Mouse (Mus musculus) kidney, embryonic 15.5 days (tissue): ENCODE data around the gene Slc4a3. TPM values are rescaled to one million over a fixed set of nuclear protein-coding genes. Genes with fewer than 3 reads are reported as not detected.

Experiments
- ATAC-seq: fragments of 200-750 bp; cut with Nextera tagmentation; replicated peaks from 2 replicates; pipeline ENCODE4 v1.8.0; 2017; ENCODE audit warnings: moderate TSS enrichment; ENCODE audit not compliant: low FRiP score
- H3K27ac ChIP-seq: fragments of 300-500 bp; sonication (generic); 2 replicates; pipeline ENCODE4 v1.5.1; 2015; ENCODE audit warnings: mild to moderate bottlenecking, inconsistent platforms
- H3K27me3 ChIP-seq: fragments of 300-500 bp; sonication (generic); 2 replicates; pipeline ENCODE4 v1.6.1; 2015; ENCODE audit warnings: inconsistent platforms
- H3K36me3 ChIP-seq: fragments of 300-500 bp; sonication (generic); 2 replicates; pipeline ENCODE4 v1.6.1; 2015; ENCODE audit warnings: inconsistent platforms
- H3K4me1 ChIP-seq: fragments of 300-500 bp; sonication (generic); 2 replicates; pipeline ENCODE4 v1.6.1; 2015; ENCODE audit warnings: inconsistent platforms
- H3K4me2 ChIP-seq: fragments of 300-500 bp; sonication (generic); 2 replicates; pipeline ENCODE4 v1.6.1; 2015; ENCODE audit warnings: moderate library complexity, mild to moderate bottlenecking, inconsistent platforms
- H3K4me3 ChIP-seq: fragments of 300-500 bp; sonication (generic); replicated peaks from 2 replicates; pipeline ENCODE4 v1.5.1; 2015; ENCODE audit warnings: mild to moderate bottlenecking, inconsistent platforms
- H3K9ac ChIP-seq: fragments of 300-500 bp; sonication (generic); 2 replicates; pipeline ENCODE4 v1.6.1; 2015; ENCODE audit warnings: mild to moderate bottlenecking, inconsistent platforms
- H3K9me3 ChIP-seq: fragments of 300-500 bp; sonication (generic); replicated peaks from 2 replicates; pipeline ENCODE4 v1.6.1; 2016; ENCODE audit warnings: inconsistent platforms
- WGBS: fragments of 180-500 bp; shearing (Covaris S2); methylation state at CpG from one replicate; pipeline ENCODE4 v1.1.7; 2015; ENCODE audit warnings: mixed read lengths; 5-methylcytosine and 5-hydroxymethylcytosine counted together
- polyA plus RNA-seq: library from polyadenylated mRNA; unstranded; fragments of >200 nt; fragmentation: Nextera tagmentation; extraction: Ambion mirVana; gene quantifications from 2 replicates; pipeline ENCODE4 v1.2.1, GENCODE M21; 2015

The Slc4a3 gene
- polyA plus RNA-seq = 20.9 and 22.5 TPM in 2 replicates

DNA sequence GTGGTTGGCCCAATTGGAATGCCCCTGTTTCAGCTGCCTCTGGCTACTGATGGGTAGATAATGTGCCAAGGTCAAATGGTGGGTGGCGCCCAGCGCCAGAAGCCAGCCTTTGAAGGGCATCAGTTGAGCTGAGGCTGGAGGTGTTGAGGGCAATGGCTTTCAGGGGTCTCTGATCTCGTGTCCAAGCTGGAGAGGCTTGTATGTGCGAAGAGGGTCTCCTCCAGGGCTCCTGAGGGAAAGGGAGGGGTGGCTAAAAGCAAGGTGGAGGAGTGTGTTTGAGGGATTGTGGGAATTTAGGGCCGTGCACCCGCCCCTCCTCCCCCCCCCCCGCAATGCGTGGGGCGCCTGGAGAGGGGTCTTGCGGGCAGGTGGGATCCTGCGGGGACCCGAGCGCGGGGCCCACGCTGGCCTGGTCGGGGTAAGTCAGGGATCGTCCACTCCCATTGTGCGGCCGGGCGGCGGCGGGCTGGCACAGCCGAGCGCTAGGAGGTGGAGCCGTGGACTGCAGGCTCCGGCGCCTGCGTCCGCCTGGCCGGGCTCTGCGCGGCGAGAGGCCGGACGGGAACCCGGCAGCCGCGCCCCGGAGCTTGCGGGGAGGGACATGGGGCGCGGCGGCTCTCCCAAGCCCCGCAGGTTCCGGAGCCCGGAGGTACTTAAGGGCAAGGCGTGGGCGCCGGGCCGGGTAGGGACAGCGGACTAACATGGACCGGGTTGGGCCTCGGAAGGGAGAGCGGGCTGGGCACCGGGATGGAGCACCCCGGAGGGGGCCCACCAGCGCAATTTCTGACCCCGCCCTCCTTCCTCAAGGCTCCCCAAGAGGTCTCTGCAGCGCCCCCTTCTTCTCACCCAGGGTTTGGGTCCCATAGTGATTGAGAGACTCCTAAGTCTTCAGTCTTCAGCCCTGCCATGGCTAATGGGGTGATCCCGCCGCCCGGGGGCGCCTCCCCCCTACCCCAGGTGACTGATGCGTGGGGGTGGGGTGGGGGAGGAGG is at the start of gene Slc4a3:
Slc4a3 (plus strand) TSS at position 302 of the 992 bp plus-strand sequence.
- Histone ChIP-seq H3K9me3 (no peaks in the 10 kb centered on the region), H3K9ac (peak within 1 kb of the TSS; percentile 88), H3K4me3 (peak within 1 kb of the TSS; percentile 79), H3K4me2 (peak within 1 kb of the TSS; percentile 86), H3K4me1 (peaks cover 24% of the 10 kb centered on the region), H3K36me3 (peaks cover 22% of the 10 kb centered on the region), H3K27me3 (0 out of 2 replicates have a peak, but pooled peaks cover 7% of the 10 kb centered on the region), H3K27ac (peak within 1 kb of the TSS; percentile 88)
- WGBS = under 1% methylated on average over 59 of the region's 64 CpGs
- ATAC-seq = peak; percentile 90

DNA sequence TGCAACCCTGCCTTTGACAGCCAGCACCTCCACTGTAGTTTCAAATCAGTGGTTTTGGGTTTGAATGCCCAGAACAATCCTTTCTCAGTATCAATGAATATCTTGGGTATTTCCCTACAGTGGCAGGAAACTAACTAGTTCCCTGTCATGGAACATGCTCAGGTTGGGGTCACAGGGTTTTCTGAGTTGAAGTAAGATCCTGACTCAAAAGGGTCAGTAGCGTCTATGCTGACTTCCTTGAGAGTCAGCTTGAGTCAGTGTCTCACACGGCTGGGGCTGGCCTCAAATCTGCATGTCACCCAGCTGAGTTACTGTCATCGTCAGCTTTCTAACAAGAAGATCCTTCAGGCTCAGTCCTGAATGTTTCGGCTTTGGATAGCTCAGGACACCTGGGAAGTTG is 47.2 kb upstream of the Slc4a3 start:
- no peak for ATAC-seq
- Histone ChIP-seq H3K27me3 (no peaks in the 10 kb centered on the region), H3K27ac (no peak overlapping the region), H3K4me1 (peaks cover 36% of the 10 kb centered on the region), H3K4me3 (no peak overlapping the region), H3K9ac (no peak overlapping the region), H3K36me3 (peaks cover 82% of the 10 kb centered on the region), H3K9me3 (no peaks in the 10 kb centered on the region), H3K4me2 (no peak overlapping the region)
- WGBS = 88% methylated on average over 4 of the region's 4 CpGs

DNA sequence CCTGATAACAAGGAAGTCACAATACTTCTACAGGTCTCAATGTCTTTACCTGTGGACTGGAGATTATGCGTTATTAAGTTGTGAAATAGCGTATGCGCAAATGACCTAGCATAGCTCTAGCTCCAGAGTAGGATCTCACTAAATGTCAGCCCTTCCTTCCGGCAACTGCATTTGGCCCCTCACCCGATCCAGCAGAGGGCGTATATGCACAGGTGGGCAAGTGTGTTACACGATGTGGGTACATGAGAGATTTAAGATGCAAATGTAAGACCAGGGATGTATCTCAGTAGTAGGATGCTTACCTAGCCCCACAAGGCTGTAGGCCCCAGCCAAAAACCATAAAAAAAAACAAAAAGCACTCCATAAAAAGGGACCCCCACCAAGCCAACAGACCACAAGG is 46.6 kb upstream of the Slc4a3 start:
- Histone ChIP-seq H3K4me3 (no peak overlapping the region), H3K36me3 (peaks cover 86% of the 10 kb centered on the region), H3K9me3 (no peaks in the 10 kb centered on the region), H3K4me1 (peaks cover 42% of the 10 kb centered on the region), H3K4me2 (no peak overlapping the region), H3K27me3 (no peaks in the 10 kb centered on the region), H3K27ac (no peak overlapping the region), H3K9ac (no peak overlapping the region)
- ATAC-seq = no peak
- WGBS = 81% methylated on average over 7 of the region's 7 CpGs

DNA sequence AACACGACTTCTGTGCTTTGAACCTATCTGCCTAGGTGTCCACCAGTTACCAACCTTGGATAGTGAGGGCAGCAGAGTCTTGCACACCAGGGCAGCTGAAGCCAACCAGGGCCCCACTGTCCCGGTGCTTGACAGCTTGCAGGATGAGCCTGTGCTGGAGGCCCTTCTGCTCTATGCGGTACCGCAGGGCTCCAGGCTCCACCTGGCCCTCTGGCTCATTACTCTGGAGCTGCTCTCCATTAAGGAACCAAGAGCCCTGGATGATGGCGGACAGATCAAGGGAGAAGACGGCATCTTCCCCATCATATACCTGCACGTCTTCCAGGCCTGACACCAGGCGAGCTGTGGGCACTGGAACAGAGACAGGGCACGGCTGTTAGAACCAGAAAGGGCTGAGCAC is 44.2 kb upstream of the Slc4a3 start:
- ATAC-seq = no peak
- H3K36me3 ChIP-seq = peaks cover 71% of the 10 kb centered on the region
- 94% methylated on average over 9 of the region's 9 CpGs for WGBS

DNA sequence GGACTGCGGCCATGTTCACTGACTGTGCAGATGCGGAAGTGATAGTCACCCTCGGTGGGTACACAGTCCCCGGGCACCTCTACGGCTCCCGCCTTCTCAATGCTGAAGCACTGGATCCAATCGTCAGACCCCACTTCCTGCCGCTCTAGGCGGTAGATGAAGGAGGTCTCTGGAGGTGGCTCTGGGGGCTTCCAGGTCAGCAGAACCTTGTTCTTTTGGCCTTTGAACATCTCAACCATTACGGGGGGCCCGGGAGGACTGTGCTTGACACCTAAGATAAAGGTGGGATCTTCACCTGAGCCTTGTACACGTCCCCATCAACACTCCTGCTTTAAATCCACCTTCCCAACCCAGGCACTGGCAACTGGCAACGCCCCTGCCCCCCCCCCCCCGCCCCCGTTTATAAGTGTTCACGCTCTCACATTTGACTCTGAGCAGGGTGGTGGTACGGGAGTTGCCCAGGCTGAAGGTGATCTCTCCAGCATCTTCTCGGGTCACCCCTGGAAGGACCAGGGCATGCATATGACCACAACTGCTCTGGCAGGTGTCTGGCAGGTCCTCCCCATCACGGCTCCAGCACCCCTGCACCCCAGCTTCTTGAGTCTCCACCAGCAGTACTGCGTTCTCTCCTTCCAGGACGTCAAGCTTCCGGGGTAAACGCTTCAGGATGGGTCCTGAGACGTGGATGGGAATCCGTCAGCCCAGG is 43.0 kb upstream of the Slc4a3 start:
- H3K9me3 ChIP-seq = no peaks in the 10 kb centered on the region
- H3K27ac ChIP-seq = no peak overlapping the region
- ATAC-seq = no peak
- H3K4me1 ChIP-seq = peaks cover 46% of the 10 kb centered on the region
- WGBS = 83% methylated on average over 25 of the region's 25 CpGs
- H3K9ac ChIP-seq = no peak overlapping the region
- peaks cover 59% of the 10 kb centered on the region for H3K36me3 ChIP-seq
- H3K27me3 ChIP-seq = no peaks in the 10 kb centered on the region
- H3K4me3 ChIP-seq = no peak overlapping the region
- peak overlapping the region; percentile 86 for H3K4me2 ChIP-seq

More for the DNA sequence above, 44.2 kb upstream of the Slc4a3 start:
- H3K4me1 ChIP-seq = peaks cover 37% of the 10 kb centered on the region
- H3K4me3 ChIP-seq = no peak overlapping the region
- H3K9ac ChIP-seq = no peak overlapping the region
- no peaks in the 10 kb centered on the region for H3K9me3 ChIP-seq
- H3K4me2 ChIP-seq = no peak overlapping the region
- H3K27me3 ChIP-seq = no peaks in the 10 kb centered on the region
- no peak overlapping the region for H3K27ac ChIP-seq

DNA sequence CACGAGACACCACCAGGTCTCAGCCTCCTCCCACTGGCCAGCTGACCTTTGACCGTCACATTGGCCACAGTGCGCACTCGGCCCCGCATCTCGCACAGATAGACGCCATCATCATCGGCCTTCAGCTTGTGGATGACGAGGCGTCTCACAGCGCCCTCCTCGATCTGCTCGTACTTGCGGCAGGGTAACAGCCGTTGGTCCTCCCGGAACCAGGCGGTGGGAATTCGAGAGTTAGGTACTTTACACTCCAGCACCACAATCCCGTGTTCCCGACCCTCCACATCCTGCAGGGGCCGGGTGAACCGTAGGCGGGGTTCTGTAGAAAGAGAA is 42.5 kb upstream of the Slc4a3 start:
- Histone ChIP-seq H3K4me1 (peaks cover 48% of the 10 kb centered on the region), H3K9me3 (no peaks in the 10 kb centered on the region), H3K27ac (no peak overlapping the region), H3K4me3 (no peak overlapping the region), H3K36me3 (peaks cover 54% of the 10 kb centered on the region), H3K4me2 (peak overlapping the region; percentile 86), H3K27me3 (no peaks in the 10 kb centered on the region), H3K9ac (no peak overlapping the region)
- WGBS = 73% methylated on average over 23 of the region's 23 CpGs
- ATAC-seq = no peak

DNA sequence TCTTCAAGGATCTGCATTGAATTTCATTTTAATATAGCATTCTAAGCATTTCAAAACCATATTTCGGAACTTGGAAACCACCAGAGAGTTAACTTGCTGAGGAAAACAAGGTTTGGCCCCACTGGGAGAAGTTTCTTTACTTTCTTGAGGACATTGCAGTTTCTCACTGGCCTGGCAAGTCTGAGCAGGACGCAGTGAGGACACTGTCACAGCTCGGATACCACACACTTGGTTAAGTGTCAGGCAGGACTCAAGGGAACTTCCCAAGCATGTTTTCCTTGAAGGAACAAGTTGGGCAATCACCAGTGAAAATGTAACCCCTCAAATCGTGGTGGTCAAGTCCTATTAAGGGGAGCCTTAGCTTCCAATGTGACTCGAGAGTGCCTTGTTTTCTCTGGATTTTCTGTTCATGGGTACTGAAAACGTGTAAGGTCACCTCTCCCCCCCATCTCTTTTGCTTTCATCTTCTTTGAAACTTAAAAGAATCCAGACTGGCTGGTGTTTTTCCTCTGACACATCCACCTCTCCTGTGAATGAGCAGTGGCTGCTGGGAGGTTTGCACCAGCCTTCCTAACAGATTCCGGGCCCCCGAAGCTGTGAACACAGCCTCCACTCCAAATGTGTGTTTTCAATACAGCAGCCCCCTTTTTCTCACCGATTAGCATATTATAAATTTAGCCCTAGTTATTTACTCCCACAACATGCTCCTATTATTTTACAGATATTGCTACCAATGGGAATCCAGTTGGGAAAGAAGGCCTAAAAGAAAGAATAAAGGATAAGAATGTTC is 41.6 kb upstream of the Slc4a3 start:
- no peak overlapping the region for H3K27ac ChIP-seq
- peak overlapping the region; percentile 86 for H3K4me2 ChIP-seq
- ATAC-seq = no peak
- H3K36me3 ChIP-seq = peaks cover 46% of the 10 kb centered on the region
- peak overlapping the region; percentile 92 for H3K9ac ChIP-seq
- peak overlapping the region; percentile 88 for H3K4me3 ChIP-seq
- H3K4me1 ChIP-seq = peaks cover 51% of the 10 kb centered on the region
- H3K9me3 ChIP-seq = no peaks in the 10 kb centered on the region
- H3K27me3 ChIP-seq = no peaks in the 10 kb centered on the region
- 55% methylated on average over 9 of the region's 9 CpGs for WGBS

DNA sequence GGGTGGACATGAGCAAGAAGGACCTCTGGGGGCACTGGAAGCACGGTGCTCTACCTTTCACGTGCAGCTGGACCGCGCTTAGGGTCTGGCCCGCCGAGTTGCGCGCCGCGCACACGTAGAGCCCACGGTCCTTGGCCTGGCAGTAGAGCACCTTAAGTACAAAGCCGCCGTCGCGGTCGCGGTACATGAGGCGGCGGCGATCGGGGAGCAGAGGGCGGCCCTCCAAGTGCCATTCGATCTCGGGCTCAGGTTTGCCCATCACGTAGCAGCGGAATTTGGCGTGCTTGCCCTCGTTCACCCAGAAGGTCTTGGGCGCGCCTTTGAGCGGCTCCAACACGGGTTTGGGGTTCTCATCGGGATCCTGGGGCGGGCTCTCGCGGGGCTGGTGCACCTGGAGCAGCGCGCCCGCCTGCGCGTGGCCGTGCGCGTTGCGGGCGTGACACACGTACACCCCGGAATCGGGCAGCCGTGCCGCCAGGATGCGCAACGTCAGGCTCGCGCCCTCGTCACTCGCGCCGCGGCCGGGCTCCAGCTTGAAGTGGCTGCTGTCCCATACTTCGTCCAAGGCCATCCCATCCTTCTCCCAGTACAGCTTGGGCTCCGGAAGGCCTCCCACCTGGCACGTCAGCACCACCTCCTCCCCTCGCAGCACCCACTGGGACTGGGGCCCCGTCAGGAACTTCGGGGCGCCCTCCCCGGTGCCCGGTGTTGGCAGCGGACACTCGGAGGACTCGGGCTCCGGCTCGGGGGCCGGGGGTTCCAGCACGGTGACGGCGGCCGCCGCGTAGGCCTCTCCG is 40.7 kb upstream of the Slc4a3 start:
- Histone ChIP-seq H3K4me1 (peaks cover 60% of the 10 kb centered on the region), H3K9ac (peak overlapping the region; percentile 92), H3K4me2 (peak overlapping the region; percentile 86), H3K27ac (peak overlapping the region; percentile 98), H3K36me3 (peaks cover 36% of the 10 kb centered on the region), H3K9me3 (no peaks in the 10 kb centered on the region), H3K27me3 (no peaks in the 10 kb centered on the region), H3K4me3 (peak overlapping the region; percentile 88)
- peak; percentile 44 for ATAC-seq
- WGBS = under 1% methylated on average over 84 of the region's 84 CpGs

DNA sequence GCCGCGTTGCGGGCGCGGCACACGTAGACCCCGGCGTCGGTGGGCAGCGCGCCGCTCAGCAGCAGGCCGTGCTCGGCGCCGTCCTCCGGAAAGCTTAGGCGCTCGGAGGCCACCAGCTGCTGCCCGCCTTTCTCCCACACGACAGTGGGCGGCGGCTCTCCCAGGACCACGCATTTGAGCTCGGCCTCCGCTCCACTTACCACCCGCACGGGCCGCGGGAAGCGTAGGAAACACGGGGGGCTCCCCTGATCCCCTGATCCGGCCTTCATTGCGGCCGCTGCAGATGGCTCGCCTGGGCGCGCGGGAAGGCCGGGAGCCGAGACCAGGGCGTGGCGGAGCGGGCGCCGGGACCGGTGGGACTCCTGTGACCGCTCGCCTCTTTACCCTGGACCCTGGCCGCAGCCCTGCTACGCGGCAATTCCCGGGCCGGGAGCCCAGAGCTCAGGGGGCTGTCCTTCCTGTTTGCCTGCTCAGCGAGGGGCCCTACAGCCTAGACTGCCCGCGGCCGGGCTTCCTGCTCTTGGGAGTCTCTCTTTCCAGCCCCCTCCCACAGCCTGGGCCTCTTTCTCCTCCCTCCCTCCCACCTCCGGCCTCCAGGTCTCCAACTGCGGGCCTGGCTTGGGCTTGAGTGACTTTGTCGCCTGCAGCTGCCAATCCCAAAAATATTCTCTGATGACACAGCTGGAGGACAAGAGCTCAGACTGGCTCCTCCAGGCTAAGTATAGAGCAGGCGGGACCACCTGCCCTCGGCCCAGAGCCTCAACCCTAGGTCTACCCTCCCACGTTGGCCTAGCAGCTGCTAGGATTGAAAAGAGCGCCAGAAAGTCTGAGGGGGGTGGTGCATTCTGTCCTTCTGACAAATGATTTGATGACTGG is 39.9 kb upstream of the Slc4a3 start, which contains the start of gene Obsl1:
Obsl1 (minus strand) TSS at position 497 of the 876 bp plus-strand sequence.
- Histone ChIP-seq H3K4me3 (peak within 1 kb of the TSS; percentile 88), H3K9ac (peak within 1 kb of the TSS; percentile 92), H3K9me3 (no peaks in the 10 kb centered on the region), H3K27me3 (no peaks in the 10 kb centered on the region), H3K4me2 (peak within 1 kb of the TSS; percentile 86), H3K36me3 (peaks cover 28% of the 10 kb centered on the region), H3K4me1 (peaks cover 68% of the 10 kb centered on the region), H3K27ac (peak within 1 kb of the TSS; percentile 98)
- ATAC-seq = peak; percentile 94
- under 1% methylated on average over 65 of the region's 65 CpGs for WGBS

DNA sequence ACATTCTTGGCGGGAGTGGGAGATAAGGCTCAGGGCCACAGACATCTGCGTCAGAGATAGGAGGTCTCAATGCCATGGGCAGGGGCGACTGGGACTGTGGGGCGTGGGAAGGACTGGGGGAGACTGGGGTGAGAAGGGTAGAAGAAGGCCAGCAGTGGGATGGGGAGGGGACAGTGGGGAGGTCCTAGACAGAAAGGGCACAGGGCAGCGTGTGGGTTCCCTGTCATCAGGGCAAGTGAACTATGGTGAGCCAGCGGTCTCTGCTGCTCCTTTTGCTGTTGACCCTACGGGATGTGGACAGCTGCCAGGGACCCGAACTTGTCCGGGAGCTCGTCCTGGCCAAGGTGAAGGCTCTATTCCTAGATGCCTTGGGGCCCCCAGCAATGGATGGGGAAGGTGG is 39.1 kb upstream of the Slc4a3 start, which contains the start of gene Inha:
Inha (plus strand) TSS at position 72 of the 400 bp plus-strand sequence.
- 0 out of 2 replicates have a peak, but pooled peaks have one; percentile 3 for ATAC-seq
- peak within 1 kb of the TSS; percentile 98 for H3K27ac ChIP-seq

More for the DNA sequence above, 39.1 kb upstream of the Slc4a3 start, which contains the start of gene Inha:
- peak within 1 kb of the TSS; percentile 92 for H3K9ac ChIP-seq
- no peaks in the 10 kb centered on the region for H3K9me3 ChIP-seq
- WGBS = 48% methylated on average over 10 of the region's 10 CpGs
- H3K36me3 ChIP-seq = peaks cover 20% of the 10 kb centered on the region
- peak within 1 kb of the TSS; percentile 88 for H3K4me3 ChIP-seq
- no peaks in the 10 kb centered on the region for H3K27me3 ChIP-seq
- peak within 1 kb of the TSS; percentile 86 for H3K4me2 ChIP-seq
- H3K4me1 ChIP-seq = peaks cover 75% of the 10 kb centered on the region
